Mouse (Mus musculus) spleen, adult 2 months (tissue): ENCODE results near the gene Col1a1. TPM values are rescaled to one million over a fixed set of nuclear protein-coding genes. Genes with fewer than 3 reads are reported as not detected.
A peak's percentile ranks its signal among the peaks of the same experiment; 100 is the strongest.

ENCODE experiments used
- DNase-seq, 2 experiments: peaks; one replicate each; pipeline versions ENCODE4 v3.0.0 to v3.0.0-alpha.2; 2012 to 2021; ENCODE audit warnings: low spot score in 2 of 2, low read depth in 1 of 2
- H3K27ac ChIP-seq: fragments of 200-500 bp; 2 replicates; pipeline ENCODE4 v1.5.1; 2012; ENCODE audit warnings: low read length, inconsistent platforms; ENCODE audit not compliant: insufficient read depth
- H3K27me3 ChIP-seq: fragments of 200-500 bp; 2 replicates; pipeline ENCODE4 v1.6.1; 2012; ENCODE audit warnings: mild to moderate bottlenecking, moderate library complexity, low read length, inconsistent platforms; ENCODE audit not compliant: control insufficient read depth, insufficient read depth
- H3K36me3 ChIP-seq: fragments of 200-500 bp; 2 replicates; pipeline ENCODE4 v1.6.1; 2012; ENCODE audit warnings: mild to moderate bottlenecking, low read length, inconsistent platforms; ENCODE audit not compliant: control insufficient read depth, insufficient read depth
- H3K4me1 ChIP-seq: fragments of 200-500 bp; 2 replicates; pipeline ENCODE4 v1.6.1; 2011; ENCODE audit warnings: inconsistent platforms; ENCODE audit not compliant: control insufficient read depth, insufficient read depth, insufficient read length
- H3K4me3 ChIP-seq: fragments of 200-500 bp; 2 replicates; pipeline ENCODE4 v1.5.1; 2011; ENCODE audit warnings: mild to moderate bottlenecking, inconsistent platforms; ENCODE audit not compliant: insufficient read depth, insufficient read length; ENCODE audit errors: extremely low read depth
- CTCF ChIP-seq: fragments of 200-500 bp; IDR thresholded peaks from 2 replicates; pipeline ENCODE4 v1.5.1; 2011; ENCODE audit warnings: mild to moderate bottlenecking, inconsistent platforms; ENCODE audit not compliant: insufficient read depth, insufficient read length, insufficient replicate concordance; ENCODE audit errors: extremely low read depth
- POLR2A ChIP-seq: fragments of 200-500 bp; IDR thresholded peaks from 2 replicates; pipeline ENCODE4 v1.6.1; 2011; ENCODE audit warnings: low read depth, low read length, inconsistent platforms
- WGBS: fragments of 180-500 bp; shearing (Covaris S2); methylation state at CpG from one replicate; pipeline ENCODE4 v1.1.7; 2018; 5-methylcytosine and 5-hydroxymethylcytosine counted together
- polyA plus RNA-seq: library from polyadenylated mRNA; depleted of rRNA; stranded (reverse); fragments of >200 nt; gene quantifications from 2 replicates; pipeline ENCODE4 v1.2.3, GENCODE M21; 2012

Col1a1 gene
- polyA plus RNA-seq, 1 experiment: 24.2 TPM

- peak; percentile 13 for TF ChIP-seq POLR2A
- 0 out of 2 replicates have a peak, but pooled peaks have one; percentile 4 for TF ChIP-seq CTCF
- 2% methylated on average over 11 of the region's 12 CpGs for WGBS
- peak; percentile 61 to 77 for DNase-seq
- H3K27me3 ChIP-seq: no peaks in the 10 kb centered on the region
- no peaks in the 10 kb centered on the region; the same call in 1 of the 2 replicates for H3K36me3 ChIP-seq
- peaks cover 12% of the 10 kb centered on the region for H3K4me1 ChIP-seq
- H3K27ac ChIP-seq: peak overlapping the region; percentile 93
- H3K4me3 ChIP-seq: peak overlapping the region; percentile 83
These were observed 53.6 kb downstream of the Col1a1 start for GRCm38 (mm10) chr11:94989562-94990017.

- Histone ChIP-seq H3K27me3 (no peaks in the 10 kb centered on the region), H3K4me3 (peak overlapping the region; percentile 83), H3K27ac (peak overlapping the region; percentile 93), H3K4me1 (peaks cover 16% of the 10 kb centered on the region), H3K36me3 (no peaks in the 10 kb centered on the region; the same call in 1 of the 2 replicates)
- no peak for TF ChIP-seq CTCF
- TF ChIP-seq POLR2A: no peak
- no peak for DNase-seq
- 22% methylated on average over 6 of the region's 6 CpGs for WGBS
These were observed 54.2 kb downstream of the Col1a1 start for GRCm38 (mm10) chr11:94990102-94990748.

- under 1% methylated on average over 56 of the region's 69 CpGs for WGBS
- Histone ChIP-seq H3K36me3 (no peaks in the 10 kb centered on the region; the same call in 1 of the 2 replicates), H3K4me1 (peaks cover 17% of the 10 kb centered on the region), H3K4me3 (peak within 1 kb of the TSS; percentile 83), H3K27me3 (no peaks in the 10 kb centered on the region), H3K27ac (peak within 1 kb of the TSS; percentile 93)
- DNase-seq: peak; percentile 67 to 89
- TF ChIP-seq POLR2A (peak; percentile 61), CTCF (peak; percentile 82)
These were observed 54.9 kb downstream of the Col1a1 start, which contains the start of gene Ppp1r9b for GRCm38 (mm10) chr11:94990749-94991577. TSS of gene Ppp1r9b (plus strand) at chr11:94991035.

- Histone ChIP-seq H3K27me3 (no peaks in the 10 kb centered on the region), H3K4me1 (peaks cover 17% of the 10 kb centered on the region), H3K4me3 (peak overlapping the region; percentile 81), H3K27ac (peak overlapping the region; percentile 77), H3K36me3 (peaks cover 1% of the 10 kb centered on the region; the same call in 1 of the 2 replicates)
- WGBS: under 1% methylated on average over 98 of the region's 99 CpGs
- peak in 1 of 2 experiments; percentile 50 for DNase-seq
- no peak for TF ChIP-seq CTCF
- TF ChIP-seq POLR2A: no peak
These were observed 55.8 kb downstream of the Col1a1 start for GRCm38 (mm10) chr11:94991641-94992479.

- under 1% methylated on average over 20 of the region's 20 CpGs for WGBS
- no peak for DNase-seq
These were observed 56.4 kb downstream of the Col1a1 start for GRCm38 (mm10) chr11:94992480-94992753.

More at GRCm38 (mm10) chr11:94992480-94992753, 56.4 kb downstream of the Col1a1 start:
- no peak for TF ChIP-seq POLR2A
- TF ChIP-seq CTCF: no peak
- H3K4me3 ChIP-seq: peak overlapping the region; percentile 81
- no peaks in the 10 kb centered on the region for H3K27me3 ChIP-seq
- H3K4me1 ChIP-seq: peaks cover 20% of the 10 kb centered on the region
- H3K27ac ChIP-seq: peak overlapping the region; percentile 77
- peaks cover 2% of the 10 kb centered on the region for H3K36me3 ChIP-seq
